Mouse (Mus musculus): ENCODE results near the gene Med31. TPM values are rescaled to one million over a fixed set of nuclear protein-coding genes. Genes with fewer than 3 reads are reported as not detected.
A peak's percentile ranks its signal among the peaks of the same experiment; 100 is the strongest.

Med31 gene
- polyA plus RNA-seq, 1 experiment from 2014 or later: 48.9 TPM

DNA sequence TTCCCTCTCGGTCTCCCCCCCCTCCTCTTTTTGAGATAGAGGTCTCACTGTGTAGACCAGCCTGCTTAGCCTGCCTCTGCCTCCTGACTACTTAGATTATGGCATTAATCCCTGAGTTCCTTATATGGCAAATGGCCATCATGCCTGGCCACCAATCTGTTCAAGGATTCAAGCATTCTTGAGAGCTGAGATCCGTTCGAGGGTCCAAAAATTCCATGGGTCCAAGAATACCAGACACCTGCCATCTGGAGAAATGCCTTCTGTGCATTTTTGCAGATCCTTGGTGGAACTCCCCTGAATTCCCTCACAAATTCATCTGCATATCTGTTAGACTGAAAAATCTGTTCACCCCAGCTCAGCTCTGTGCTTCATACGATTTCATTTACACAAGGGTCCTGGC, 8.0 kb upstream of the Med31 start:
- no peaks in the 10 kb centered on the region for H3K27me3 ChIP-seq

GRCm38 (mm10) chr11:72221278-72221677, 5.9 kb upstream of the Med31 start:
- Histone ChIP-seq H3K4me3 (no peak overlapping the region), H3K4me2 (replicated peaks) (no peak overlapping the region), H3K4me1 (peaks cover 8% of the 10 kb centered on the region; the same call in 1 of the 2 replicates), H3K36me3 (no peaks in the 10 kb centered on the region), H3K9ac (no peak overlapping the region), H3K27ac (no peak overlapping the region), H3K9me3 (no peaks in the 10 kb centered on the region), H3K27me3 (no peaks in the 10 kb centered on the region)
- 12% methylated on average over 6 of the region's 6 CpGs for WGBS
- no peak for ATAC-seq (ENCODE audit: low FRiP score, low read depth)

More for the DNA sequence above, 8.0 kb upstream of the Med31 start:
- Histone ChIP-seq H3K36me3 (no peaks in the 10 kb centered on the region), H3K4me3 (no peak overlapping the region), H3K4me2 (replicated peaks) (no peak overlapping the region), H3K9me3 (no peaks in the 10 kb centered on the region), H3K27ac (no peak overlapping the region), H3K9ac (no peak overlapping the region), H3K4me1 (no peaks in the 10 kb centered on the region)
- WGBS: 81% methylated on average over 4 of the region's 4 CpGs
- no peak for ATAC-seq (ENCODE audit: low FRiP score, low read depth)

DNA sequence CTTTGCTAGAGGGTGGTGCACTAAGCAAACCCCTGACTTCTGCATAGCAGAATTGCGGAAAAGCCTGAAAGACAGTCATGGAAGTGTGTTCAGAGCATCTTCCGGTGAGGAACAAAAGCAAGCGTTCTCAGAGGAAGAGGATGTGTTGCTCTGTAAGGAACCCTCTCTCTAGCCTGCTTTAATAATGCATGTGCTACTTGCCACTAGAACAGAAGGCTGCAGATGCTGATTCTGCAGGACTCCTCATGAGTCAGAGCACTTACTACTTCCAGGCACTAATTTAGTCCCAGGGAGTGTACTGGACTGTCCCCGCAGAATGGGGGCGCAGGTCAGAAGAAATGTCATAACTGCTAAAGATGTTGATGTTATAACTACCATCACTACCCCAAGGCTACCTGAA, 1.7 kb upstream of the Med31 start:
- H3K36me3 ChIP-seq: peaks cover 7% of the 10 kb centered on the region; the same call in 1 of the 2 replicates
- H3K27me3 ChIP-seq: no peaks in the 10 kb centered on the region
- no peak overlapping the region for H3K9ac ChIP-seq
- H3K4me1 ChIP-seq: peaks cover 21% of the 10 kb centered on the region
- no peak overlapping the region for H3K27ac ChIP-seq
- no peaks in the 10 kb centered on the region for H3K9me3 ChIP-seq
- 83% methylated on average over 5 of the region's 5 CpGs for WGBS
- no peak overlapping the region for H3K4me2 ChIP-seq (replicated peaks)
- no peak overlapping the region for H3K4me3 ChIP-seq
- no peak for ATAC-seq (ENCODE audit: low FRiP score, low read depth)

- Histone ChIP-seq H3K4me2 (replicated peaks) (peak overlapping the region; percentile 90), H3K9ac (peak overlapping the region; percentile 76), H3K27ac (peak overlapping the region; percentile 44), H3K27me3 (no peaks in the 10 kb centered on the region), H3K36me3 (peaks cover 27% of the 10 kb centered on the region), H3K4me3 (peak overlapping the region; percentile 70), H3K9me3 (no peaks in the 10 kb centered on the region), H3K4me1 (peaks cover 21% of the 10 kb centered on the region)
- under 1% methylated on average over 51 of the region's 51 CpGs for WGBS
- ATAC-seq (ENCODE audit: low FRiP score, low read depth): peak; percentile 97
Observed at GRCm38 (mm10) chr11:72214591-72215409, 592 bp downstream of the Med31 start.

DNA sequence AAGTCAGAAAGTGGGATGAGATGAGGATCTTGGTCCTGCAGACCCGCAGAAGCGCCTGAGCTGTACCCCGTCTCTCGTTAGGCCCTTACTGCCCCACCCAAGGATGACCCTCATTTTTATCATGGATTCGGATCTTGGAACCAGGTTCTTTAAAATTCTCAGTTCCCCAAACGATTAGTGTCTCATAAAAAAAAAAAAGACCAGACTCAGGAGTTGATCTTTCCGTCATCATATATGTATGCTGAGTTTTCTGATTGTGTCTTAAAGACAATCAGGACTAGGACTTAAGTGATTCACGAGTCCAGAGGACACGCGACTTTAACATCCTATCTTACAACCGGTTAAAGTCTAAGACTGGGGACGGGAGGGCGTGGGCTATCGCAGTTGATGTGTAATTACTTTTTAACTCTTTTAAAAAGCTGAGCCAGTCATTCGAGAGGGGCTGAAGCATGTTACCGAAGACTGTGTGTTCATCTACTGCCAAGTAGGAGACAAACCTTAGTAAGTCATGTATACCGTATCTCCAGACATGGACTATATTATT, 7.5 kb downstream of the Med31 start:
- Histone ChIP-seq H3K9ac (peak overlapping the region; percentile 90), H3K27ac (peak overlapping the region; percentile 58), H3K27me3 (no peaks in the 10 kb centered on the region), H3K9me3 (no peaks in the 10 kb centered on the region), H3K36me3 (peaks cover 35% of the 10 kb centered on the region), H3K4me1 (peaks cover 28% of the 10 kb centered on the region), H3K4me3 (peak overlapping the region; percentile 89), H3K4me2 (replicated peaks) (peak overlapping the region; percentile 94)
- ATAC-seq (ENCODE audit: low FRiP score, low read depth): no peak
- WGBS: 14% methylated on average over 17 of the region's 17 CpGs

- ATAC-seq (ENCODE audit: low FRiP score, low read depth): peak; percentile 96
- peak within 1 kb of the TSS; percentile 89 for H3K4me3 ChIP-seq
- peak within 1 kb of the TSS; percentile 76 for H3K27ac ChIP-seq
- H3K9me3 ChIP-seq: no peaks in the 10 kb centered on the region
- no peaks in the 10 kb centered on the region for H3K27me3 ChIP-seq
- peaks cover 28% of the 10 kb centered on the region for H3K4me1 ChIP-seq
- H3K4me2 ChIP-seq (replicated peaks): peak within 1 kb of the TSS; percentile 94
- WGBS: under 1% methylated on average over 42 of the region's 42 CpGs
- H3K9ac ChIP-seq: peak within 1 kb of the TSS; percentile 90
- peaks cover 31% of the 10 kb centered on the region for H3K36me3 ChIP-seq
Observed at GRCm38 (mm10) chr11:72207204-72207833, 8.1 kb downstream of the Med31 start, which contains the start of the genes 4933427D14Rik and Txndc17. Gene 4933427D14Rik (minus strand): TSS chr11:72207459. Gene Txndc17 (plus strand): TSS chr11:72207547.

GRCm38 (mm10) chr11:72206341-72207203, 8.8 kb downstream of the Med31 start, which contains the start of gene Gm43951:
Gene Gm43951 (minus strand): TSS chr11:72206840.
- Histone ChIP-seq H3K4me1 (peaks cover 28% of the 10 kb centered on the region), H3K27me3 (no peaks in the 10 kb centered on the region), H3K9me3 (no peaks in the 10 kb centered on the region), H3K4me3 (peak within 1 kb of the TSS; percentile 89), H3K9ac (peak within 1 kb of the TSS; percentile 90), H3K36me3 (peaks cover 32% of the 10 kb centered on the region), H3K27ac (peak within 1 kb of the TSS; percentile 76), H3K4me2 (replicated peaks) (peak within 1 kb of the TSS; percentile 94)
- WGBS: under 1% methylated on average over 43 of the region's 43 CpGs
- ATAC-seq (ENCODE audit: low FRiP score, low read depth): peak; percentile 26

DNA sequence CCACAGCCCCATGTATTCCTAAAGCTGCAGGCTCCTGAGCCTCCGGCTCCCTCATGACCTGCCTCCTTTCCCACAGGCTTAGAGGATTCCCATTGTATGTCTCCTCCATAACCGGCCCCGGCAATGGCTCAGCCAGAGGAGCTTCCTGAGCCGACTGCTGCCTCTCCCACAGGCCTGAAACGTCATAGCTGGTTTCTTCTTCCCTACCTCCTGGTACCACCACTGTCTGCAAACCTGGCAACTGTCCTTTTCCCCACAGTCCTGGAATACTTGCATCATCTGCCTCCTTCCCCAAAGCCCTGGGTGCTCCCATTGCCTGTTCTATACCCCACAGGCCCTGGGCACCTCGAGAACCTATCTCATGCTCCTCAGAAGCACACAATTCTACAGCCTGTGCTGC, 10.1 kb downstream of the Med31 start:
- Histone ChIP-seq H3K4me2 (replicated peaks) (peak overlapping the region; percentile 94), H3K27me3 (no peaks in the 10 kb centered on the region), H3K4me1 (peaks cover 28% of the 10 kb centered on the region), H3K4me3 (0 out of 2 replicates have a peak overlapping the region, but pooled peaks have one; percentile 89), H3K27ac (no peak overlapping the region), H3K36me3 (peaks cover 26% of the 10 kb centered on the region), H3K9me3 (no peaks in the 10 kb centered on the region), H3K9ac (peak overlapping the region; percentile 90)
- no peak for ATAC-seq (ENCODE audit: low FRiP score, low read depth)
- WGBS: 86% methylated on average over 6 of the region's 6 CpGs

- H3K27ac ChIP-seq: no peak overlapping the region
- H3K4me1 ChIP-seq: peaks cover 24% of the 10 kb centered on the region
- H3K36me3 ChIP-seq: peaks cover 26% of the 10 kb centered on the region
- ATAC-seq (ENCODE audit: low FRiP score, low read depth): no peak
- no peak overlapping the region for H3K9ac ChIP-seq
- H3K4me3 ChIP-seq: no peak overlapping the region
- no peaks in the 10 kb centered on the region for H3K9me3 ChIP-seq
- 80% methylated on average over 1 of the region's 1 CpGs for WGBS
- no peak overlapping the region for H3K4me2 ChIP-seq (replicated peaks)
- no peaks in the 10 kb centered on the region for H3K27me3 ChIP-seq
Observed at GRCm38 (mm10) chr11:72203440-72203839, 12.0 kb downstream of the Med31 start.

DNA sequence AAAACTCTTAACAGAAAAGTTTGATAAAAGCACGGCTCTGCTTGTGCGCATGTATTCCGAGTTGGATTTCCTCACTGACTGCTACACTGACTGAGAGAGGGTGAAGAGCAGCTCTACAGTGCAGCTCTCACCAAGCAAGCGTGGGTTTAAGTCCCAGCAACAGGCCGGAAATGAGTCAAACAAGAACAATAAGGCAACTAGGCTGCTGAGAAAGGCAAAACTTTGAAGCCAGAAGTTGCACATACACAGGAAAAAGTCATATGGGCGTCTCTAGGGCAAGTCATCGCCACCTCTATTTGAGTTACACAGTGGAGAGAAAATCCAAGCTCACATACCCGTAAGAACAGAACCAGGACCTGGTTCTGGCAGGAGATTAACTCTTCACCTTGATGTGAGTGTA, 18.9 kb downstream of the Med31 start:
- H3K27me3 ChIP-seq: no peaks in the 10 kb centered on the region

GRCm38 (mm10) chr11:72194259-72194658, 21.1 kb downstream of the Med31 start:
- H3K9ac ChIP-seq: no peak overlapping the region
- no peaks in the 10 kb centered on the region for H3K27me3 ChIP-seq
- H3K36me3 ChIP-seq: peaks cover 53% of the 10 kb centered on the region
- no peaks in the 10 kb centered on the region for H3K9me3 ChIP-seq
- no peaks in the 10 kb centered on the region for H3K4me1 ChIP-seq
- no peak overlapping the region for H3K27ac ChIP-seq
- ATAC-seq (ENCODE audit: low FRiP score, low read depth): no peak
- 93% methylated on average over 2 of the region's 2 CpGs for WGBS
- H3K4me2 ChIP-seq (replicated peaks): no peak overlapping the region
- H3K4me3 ChIP-seq: no peak overlapping the region

More for the DNA sequence above, 18.9 kb downstream of the Med31 start:
- Histone ChIP-seq H3K9ac (no peak overlapping the region), H3K27ac (no peak overlapping the region), H3K4me1 (no peaks in the 10 kb centered on the region), H3K4me2 (replicated peaks) (no peak overlapping the region), H3K4me3 (no peak overlapping the region), H3K36me3 (peaks cover 44% of the 10 kb centered on the region), H3K9me3 (no peaks in the 10 kb centered on the region)
- WGBS: 88% methylated on average over 8 of the region's 8 CpGs
- no peak for ATAC-seq (ENCODE audit: low FRiP score, low read depth)

Data from limb, embryonic 13.5 days (tissue).